Mouse (Mus musculus): Measurements from ENCODE around the gene Cmss1.

DNA sequence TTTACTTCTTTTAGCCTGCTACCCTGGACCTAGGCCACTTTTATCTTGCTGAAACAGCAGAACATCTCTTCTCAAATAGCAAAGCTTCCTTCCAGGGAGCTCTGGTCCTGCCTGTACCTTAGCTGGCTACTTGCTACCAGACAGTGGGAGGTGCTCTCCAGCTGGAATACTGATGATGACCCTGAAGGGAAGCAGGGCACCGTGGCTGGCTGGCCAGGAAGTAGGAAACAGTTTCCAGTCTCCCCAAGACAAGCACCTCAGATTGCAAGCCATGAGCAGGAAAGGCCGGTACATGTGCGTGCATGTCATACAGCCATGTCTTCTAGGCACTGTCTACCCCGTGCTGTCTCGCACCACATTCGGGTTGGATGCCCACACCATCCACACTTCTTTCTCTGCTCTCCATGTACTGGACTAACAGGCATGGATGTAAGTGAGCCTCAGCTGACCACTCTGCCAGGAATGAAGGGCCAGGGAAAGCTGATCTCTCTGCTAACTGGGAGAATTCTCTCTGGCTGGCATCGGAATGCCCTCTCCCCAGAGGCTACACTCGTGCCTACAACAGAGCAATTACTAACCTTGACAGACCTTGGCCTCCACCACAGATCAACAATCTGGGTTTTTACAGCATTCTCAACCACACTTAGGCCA, 236.7 kb downstream of the Cmss1 start:
- TF ChIP-seq CTCF (IDR thresholded peaks at IDR 0.05; ENCODE audit: borderline replicate concordance, insufficient read depth, low read length) (no peak), POLR2A (IDR thresholded peaks at IDR 0.05; ENCODE audit: low read depth, low read length) (no peak)

All from embryonic fibroblast, embryonic 13.5 days (primary cell).